14 mouse cellular contexts compared by ENCODE assay signal in the genomic region with DNA sequence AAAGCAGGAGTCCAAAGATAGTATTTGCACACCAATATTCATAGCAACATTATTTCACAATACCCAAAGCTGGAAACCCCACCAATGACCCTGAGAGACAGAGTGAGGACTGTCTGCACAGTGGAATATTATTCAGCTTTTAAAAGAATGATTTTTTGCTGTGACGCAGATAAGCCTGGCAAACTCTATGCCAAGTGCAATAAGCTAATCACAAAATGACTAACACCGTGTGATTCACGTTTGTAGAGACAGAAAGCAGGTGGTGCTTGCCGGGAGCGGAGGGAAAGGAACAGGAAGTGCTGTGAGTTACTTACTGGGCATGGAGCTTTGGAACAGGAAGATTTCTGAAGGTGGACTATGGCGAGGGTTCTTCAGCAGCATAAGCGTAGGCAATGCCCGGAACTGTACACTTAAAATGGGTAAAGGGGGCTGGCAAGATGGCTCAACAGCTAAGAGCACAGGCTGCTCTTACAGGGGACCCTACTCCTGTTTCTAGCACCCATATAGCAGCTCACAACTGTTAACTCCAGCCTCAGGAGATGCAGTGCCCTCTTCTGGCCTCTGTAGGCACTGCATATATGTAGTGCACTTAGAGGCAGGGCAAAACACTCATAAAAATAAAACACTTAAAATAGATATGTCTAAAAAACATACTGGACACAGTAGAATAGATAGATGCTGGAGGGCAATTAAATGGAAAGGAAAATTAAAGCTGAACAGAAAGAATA. TPM values are rescaled to one million over a fixed set of nuclear protein-coding genes. Genes with fewer than 3 reads are reported as not detected.
DNase-seq lines count a peak whose midpoint lies in the region; ATAC-seq and TF ChIP-seq lines count a peak whose summit lies in the region.
"Had no signal": no experiment of that assay in that cellular context is flagged by ENCODE, and none has a peak within 500 bp of the region (broad histone marks: within the 10 kb centered on the region; RNA-seq: fewer than 3 reads in every experiment).

No protein-coding gene starts in this region.

- H3K9me3 ChIP-seq in liver, embryonic 12.5 days (replicated peaks), result peaks cover 5% of the 10 kb centered on the region
- H3K9me3 ChIP-seq in ES-Bruce4 (replicated peaks; ENCODE audit: control insufficient read depth, insufficient read depth, low read length, poor library complexity, severe bottlenecking), result no peaks in the 10 kb centered on the region
- H3K9me3 ChIP-seq in intestine, embryonic 15.5 days, result no peaks in the 10 kb centered on the region
- H3K9me3 ChIP-seq: hindbrain, embryonic 13.5 days had no signal

- no peak overlapping the region for H3K9ac ChIP-seq in liver, adult 2 months (ENCODE audit: low read depth, low read length)
- H3K9ac ChIP-seq in liver, embryonic 12.5 days, result no peak overlapping the region
- H3K9ac ChIP-seq in ES-Bruce4 (ENCODE audit: low read depth, poor library complexity, severe bottlenecking), result no peak overlapping the region
- H3K9ac ChIP-seq in intestine, embryonic 15.5 days, result no peak overlapping the region
- H3K9ac ChIP-seq: heart, embryonic 12.5 days; hindbrain, embryonic 13.5 days had no signal

- peaks cover 3% of the 10 kb centered on the region; the same call in 1 of the 2 replicates for H3K79me2 ChIP-seq in liver, adult 2 months (ENCODE audit: control insufficient read depth, insufficient read depth, low read length)

- peak; percentile 34; the same call in 1 of the 2 replicates for TF ChIP-seq CTCF in liver, adult 2 months (IDR thresholded peaks at IDR 0.05; ENCODE audit: low read depth, low read length)
- TF ChIP-seq CTCF in ES-Bruce4 (IDR thresholded peaks at IDR 0.05; ENCODE audit: low read depth, low read length), result peak; percentile 48

- ATAC-seq in CD4-positive, CD25-positive, alpha-beta regulatory T cell, adult 4 months, result no peak
- no peak for ATAC-seq in liver, embryonic 12.5 days
- ATAC-seq in intestine, embryonic 15.5 days, result no peak

- no peaks in the 10 kb centered on the region for H3K36me3 ChIP-seq in liver, adult 2 months (ENCODE audit: control insufficient read depth, insufficient read depth, low read length)
- H3K36me3 ChIP-seq in liver, embryonic 12.5 days, result no peaks in the 10 kb centered on the region
- no peaks in the 10 kb centered on the region for H3K36me3 ChIP-seq in ES-Bruce4 (ENCODE audit: control insufficient read depth, insufficient read depth, low read length, poor library complexity, severe bottlenecking)
- no peaks in the 10 kb centered on the region for H3K36me3 ChIP-seq in intestine, embryonic 15.5 days
- H3K36me3 ChIP-seq: heart, embryonic 12.5 days; hindbrain, embryonic 13.5 days had no signal

- WGBS in liver, adult 2 months, result 62% methylated on average over 8 of the region's 8 CpGs
- 88% methylated on average over 8 of the region's 8 CpGs for WGBS in liver, embryonic 12.5 days (ENCODE audit: insufficient replicate concordance)
- 71% methylated on average over 8 of the region's 8 CpGs for WGBS in intestine, embryonic 15.5 days

- H3K27me3 ChIP-seq in liver, adult 2 months (ENCODE audit: control insufficient read depth, insufficient read depth, low read length), result no peaks in the 10 kb centered on the region
- H3K27me3 ChIP-seq in liver, embryonic 12.5 days (replicated peaks), result no peaks in the 10 kb centered on the region
- H3K27me3 ChIP-seq in ES-Bruce4 (ENCODE audit: control insufficient read depth, insufficient read depth, low read length, poor library complexity, severe bottlenecking), result no peaks in the 10 kb centered on the region
- H3K27me3 ChIP-seq in intestine, embryonic 15.5 days (replicated peaks), result no peaks in the 10 kb centered on the region
- H3K27me3 ChIP-seq: heart, embryonic 12.5 days had no signal

- peaks cover 14% of the 10 kb centered on the region; the same call in 1 of the 2 replicates for H3K4me1 ChIP-seq in liver, adult 2 months (ENCODE audit: control insufficient read depth, insufficient read depth, low read length)
- peaks cover 32% of the 10 kb centered on the region for H3K4me1 ChIP-seq in liver, embryonic 12.5 days
- no peaks in the 10 kb centered on the region for H3K4me1 ChIP-seq in ES-Bruce4 (ENCODE audit: control insufficient read depth, insufficient read depth, low read length)
- H3K4me1 ChIP-seq in intestine, embryonic 15.5 days (replicated peaks), result peaks cover 14% of the 10 kb centered on the region; the same call in 1 of the 2 replicates

- DNase-seq in CD4-positive, CD25-positive, alpha-beta regulatory T cell, adult 2 months (ENCODE audit: low read depth, low spot score), result peak; percentile 62
- peak; percentile 79 for DNase-seq in liver, adult 2 months (ENCODE audit: extremely low read depth, low read depth, low spot score)
- DNase-seq in right cerebral cortex, postnatal 25 days, result no peak
- DNase-seq in frontal cortex, postnatal 25 days (ENCODE audit: low spot score in 2 of 2), result no peak
- DNase-seq: left cerebral cortex, postnatal 4 days; lung, postnatal 14 days; right cerebral cortex, postnatal 4 days; thymus, postnatal 25 days had no signal

- H3K4me2 ChIP-seq in liver, embryonic 12.5 days, result no peak overlapping the region
- H3K4me2 ChIP-seq in intestine, embryonic 15.5 days (replicated peaks), result no peak overlapping the region
- H3K4me2 ChIP-seq: heart, embryonic 12.5 days; hindbrain, embryonic 13.5 days had no signal

- TF ChIP-seq POLR2A in liver, adult 2 months (IDR thresholded peaks at IDR 0.05; ENCODE audit: extremely low read depth, insufficient read depth, low read length), result no peak
- TF ChIP-seq POLR2A in ES-Bruce4 (IDR thresholded peaks at IDR 0.05; ENCODE audit: insufficient read depth, low read length), result no peak

- no peak overlapping the region for H3K4me3 ChIP-seq in liver, adult 2 months (ENCODE audit: insufficient read depth, low read depth, low read length)
- H3K4me3 ChIP-seq in liver, embryonic 12.5 days, result no peak overlapping the region
- no peak overlapping the region for H3K4me3 ChIP-seq in ES-Bruce4 (ENCODE audit: low read depth, low read length)
- no peak overlapping the region for H3K4me3 ChIP-seq in intestine, embryonic 15.5 days (replicated peaks)
- H3K4me3 ChIP-seq: heart, embryonic 12.5 days; hindbrain, embryonic 13.5 days had no signal

- H3K27ac ChIP-seq in liver, adult 2 months (replicated peaks; ENCODE audit: insufficient read depth, low read depth, low read length), result peak overlapping the region; percentile 72
- no peak overlapping the region for H3K27ac ChIP-seq in liver, embryonic 12.5 days
- H3K27ac ChIP-seq in ES-Bruce4 (ENCODE audit: insufficient read depth, low read length), result no peak overlapping the region
- peak overlapping the region; percentile 86 for H3K27ac ChIP-seq in intestine, embryonic 15.5 days
- H3K27ac ChIP-seq: hindbrain, embryonic 13.5 days had no signal

- TF ChIP-seq EP300 in ES-Bruce4 (IDR thresholded peaks at IDR 0.05; ENCODE audit: insufficient read depth, low read depth, low read length), result no peak

RNA-seq across cellular contexts. Expression of gene Smad3, which starts 3.7 kb away (rescaled TPM):
- 10 to 100 TPM; 15.6 to 36.9 TPM for polyA plus RNA-seq in CD4-positive, CD25-positive, alpha-beta regulatory T cell, adult 4 months (2017; shearing (Covaris generic))
- total RNA-seq in liver, adult 2 months (2014; rRNA removed), result 5.7 and 8.1 TPM in 2 replicates
- 7.8 and 8.9 TPM in 2 replicates for polyA plus RNA-seq in liver, adult 2 months (2012; rRNA removed)
- polyA plus RNA-seq in liver, embryonic 12.5 days (2016; fragmentation: Nextera tagmentation; extraction: Ambion mirVana), result 5.8 and 7.2 TPM in 2 replicates
- 25.2 and 25.7 TPM in 2 replicates for polyA plus RNA-seq in ES-Bruce4 (2011; ENCODE audit: insufficient read depth, insufficient read length, low read depth, missing spikeins)
- 14.8 and 15.3 TPM in 2 replicates for polyA plus RNA-seq in intestine, embryonic 15.5 days (2015; fragmentation: Nextera tagmentation; extraction: Ambion mirVana)

Comparison
In these comparisons a context has a peak if more than half of its experiments do, and no peak if none do; other contexts are left out.
1. H3K27ac ChIP-seq: peak in liver, adult 2 months (single experiment) and intestine, embryonic 15.5 days (single experiment); none in liver, embryonic 12.5 days (single experiment) and ES-Bruce4 (single experiment).
2. DNase-seq: peak in CD4-positive, CD25-positive, alpha-beta regulatory T cell, adult 2 months (single experiment) and liver, adult 2 months (single experiment); none in right cerebral cortex, postnatal 25 days (single experiment) and frontal cortex, postnatal 25 days (0 of 2).